Mouse (Mus musculus): Measurements from ENCODE around the gene Auts2. TPM values are rescaled to one million over a fixed set of nuclear protein-coding genes. Genes with fewer than 3 reads are reported as not detected.

Gene Auts2
- total and polyA plus RNA-seq, 3 experiments = not detected

DNA sequence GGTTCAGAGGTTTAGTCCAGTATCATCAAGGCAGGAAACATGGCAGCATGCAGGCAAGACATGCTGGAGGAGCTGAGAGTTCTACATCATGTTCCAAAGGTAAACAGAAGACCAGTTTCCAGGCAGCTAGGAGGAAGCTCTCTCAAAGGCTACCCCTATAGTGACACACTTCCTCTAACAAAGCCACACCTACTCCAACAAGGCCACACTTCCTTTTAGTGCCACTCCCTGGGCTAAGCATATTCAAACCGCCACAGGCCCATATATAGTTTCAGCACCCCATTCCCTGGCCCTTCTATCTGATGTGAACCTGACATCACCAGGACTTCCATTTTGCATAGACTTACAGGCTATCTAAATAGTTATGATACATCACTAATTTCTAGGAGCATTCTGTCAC is 863.6 kb downstream of the Auts2 start:
- H3K4me1 ChIP-seq (ENCODE audit: control insufficient read depth in 1 of 2, insufficient read depth in 2 of 2) = no peaks in the 10 kb centered on the region
- dilution Hi-C loops (cut with MboI; ENCODE audit: extremely low pct_ligation_motif_present, extremely low pct_unique_long_range_greater_than_20kb, low sequenced_read_pairs) = no loop called here
- no peaks in the 10 kb centered on the region for H3K27me3 ChIP-seq (replicated peaks)
- no peak overlapping the region for H3K4me3 ChIP-seq (replicated peaks in 1 of 3; ENCODE audit: low read depth in 2 of 3, low read length in 2 of 3, poor library complexity in 1 of 3)
- TF ChIP-seq CHD1 (IDR thresholded peaks at IDR 0.05; ENCODE audit: low read depth, low read length) (no peak), POLR2A (IDR thresholded peaks at IDR 0.05; ENCODE audit: low read depth, low read length) (no peak)
- in situ Hi-C loops (cut with MboI; ENCODE audit: low pct_ligation_motif_present, low pct_unique_long_range_greater_than_20kb, low sequenced_read_pairs) = no loop called here
- H3K9ac ChIP-seq (ENCODE audit: insufficient read depth, low read depth) = no peak overlapping the region
- H3K36me3 ChIP-seq (replicated peaks in 1 of 2; ENCODE audit: control insufficient read depth in 1 of 2, insufficient read depth in 1 of 2, low read length in 1 of 2) = no peaks in the 10 kb centered on the region
- no peak overlapping the region for H3K4me2 ChIP-seq (ENCODE audit: insufficient read depth, low read depth, poor library complexity, severe bottlenecking)
- H3K9me3 ChIP-seq (replicated peaks; ENCODE audit: low read length) = peaks cover 88% of the 10 kb centered on the region
- H3K27ac ChIP-seq (ENCODE audit: insufficient read depth, low read depth) = no peak overlapping the region
- no peak for DNase-seq (ENCODE audit: extremely low read depth)
- no peaks in the 10 kb centered on the region for H3K79me2 ChIP-seq (replicated peaks; ENCODE audit: control insufficient read depth, extremely low read depth, insufficient read depth, poor library complexity, severe bottlenecking)

DNA sequence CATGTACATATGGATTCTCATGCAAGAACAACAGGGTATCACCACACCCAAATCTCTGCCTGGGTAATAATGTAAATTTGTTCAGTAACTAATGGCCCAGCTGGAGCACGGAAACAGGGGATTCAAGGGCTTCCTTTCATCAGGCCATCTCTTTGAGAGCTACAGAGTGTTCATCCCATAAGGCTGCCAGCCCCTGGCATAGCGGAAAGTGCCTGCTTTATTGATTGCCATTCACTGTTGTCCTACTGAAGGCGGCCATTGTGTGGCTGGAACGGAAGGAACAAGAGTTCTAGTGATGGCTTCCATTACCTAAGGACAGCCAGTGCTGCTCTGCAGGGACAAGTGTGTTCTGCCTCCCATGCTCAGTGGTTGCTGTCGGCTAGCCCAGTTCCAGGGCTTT is 865.6 kb downstream of the Auts2 start:
- no peak overlapping the region for H3K27ac ChIP-seq (ENCODE audit: insufficient read depth, low read depth)
- H3K79me2 ChIP-seq (replicated peaks; ENCODE audit: control insufficient read depth, extremely low read depth, insufficient read depth, poor library complexity, severe bottlenecking) = no peaks in the 10 kb centered on the region
- TF ChIP-seq CTCF (conservative IDR thresholded peaks at IDR 0.05 in 1 of 2, IDR thresholded peaks at IDR 0.05 in 1 of 2; ENCODE audit: low read depth in 2 of 2, low read length in 2 of 2) (no peak), ZKSCAN1 (IDR thresholded peaks at IDR 0.05; ENCODE audit: borderline replicate concordance, low read depth, low read length) (no peak), E2F4 (IDR thresholded peaks at IDR 0.05; ENCODE audit: insufficient replicate concordance, low read depth, low read length) (no peak), POLR2AphosphoS2 (IDR thresholded peaks at IDR 0.05; ENCODE audit: low read depth, low read length) (no peak), BHLHE40 (IDR thresholded peaks at IDR 0.05; ENCODE audit: low read depth, low read length) (no peak), EP300 (IDR thresholded peaks at IDR 0.05; ENCODE audit: low read length) (no peak), MEF2A (IDR thresholded peaks at IDR 0.05; ENCODE audit: borderline replicate concordance, low read depth, low read length) (no peak), ZC3H11A (IDR thresholded peaks at IDR 0.05; ENCODE audit: low read depth, low read length) (no peak), HCFC1 (IDR thresholded peaks at IDR 0.05; ENCODE audit: low read depth, low read length) (no peak), RCOR1 (conservative IDR thresholded peaks at IDR 0.05; ENCODE audit: low read depth, low read length) (no peak), GABPA (IDR thresholded peaks at IDR 0.05; ENCODE audit: insufficient replicate concordance, low read depth, low read length) (no peak), MXI1 (IDR thresholded peaks at IDR 0.05; ENCODE audit: low read depth, low read length) (no peak)
- no peak overlapping the region for H3K4me2 ChIP-seq (ENCODE audit: insufficient read depth, low read depth, poor library complexity, severe bottlenecking)
- H3K27me3 ChIP-seq (replicated peaks) = no peaks in the 10 kb centered on the region
- H3K36me3 ChIP-seq (replicated peaks in 1 of 2; ENCODE audit: control insufficient read depth in 1 of 2, insufficient read depth in 1 of 2, low read length in 1 of 2) = no peaks in the 10 kb centered on the region
- H3K4me3 ChIP-seq (replicated peaks in 1 of 3; ENCODE audit: low read depth in 2 of 3, low read length in 2 of 3, poor library complexity in 1 of 3) = no peak overlapping the region
- no peak overlapping the region for H3K9ac ChIP-seq (ENCODE audit: insufficient read depth, low read depth)
- in situ Hi-C loops (cut with MboI; ENCODE audit: low pct_ligation_motif_present, low pct_unique_long_range_greater_than_20kb, low sequenced_read_pairs) (no loop called here), dilution Hi-C loops (cut with MboI; ENCODE audit: extremely low pct_ligation_motif_present, extremely low pct_unique_long_range_greater_than_20kb, low sequenced_read_pairs) (no loop called here)
- peaks cover 90% of the 10 kb centered on the region for H3K9me3 ChIP-seq (replicated peaks; ENCODE audit: low read length)
- DNase-seq (ENCODE audit: extremely low read depth) = no peak
- H3K4me1 ChIP-seq (ENCODE audit: control insufficient read depth in 1 of 2, insufficient read depth in 2 of 2) = no peaks in the 10 kb centered on the region

- no peaks in the 10 kb centered on the region for H3K27me3 ChIP-seq (replicated peaks)
- dilution Hi-C loops (cut with MboI; ENCODE audit: extremely low pct_ligation_motif_present, extremely low pct_unique_long_range_greater_than_20kb, low sequenced_read_pairs) (no loop called here), in situ Hi-C loops (cut with MboI; ENCODE audit: low pct_ligation_motif_present, low pct_unique_long_range_greater_than_20kb, low sequenced_read_pairs) (no loop called here)
- no peaks in the 10 kb centered on the region for H3K79me2 ChIP-seq (replicated peaks; ENCODE audit: control insufficient read depth, extremely low read depth, insufficient read depth, poor library complexity, severe bottlenecking)
- no peaks in the 10 kb centered on the region for H3K4me1 ChIP-seq (ENCODE audit: control insufficient read depth in 1 of 2, insufficient read depth in 2 of 2)
- TF ChIP-seq NRF1 (IDR thresholded peaks at IDR 0.05; ENCODE audit: low read depth, low read length) (no peak), CHD1 (IDR thresholded peaks at IDR 0.05; ENCODE audit: low read depth, low read length) (no peak), ETS1 (conservative IDR thresholded peaks at IDR 0.05; ENCODE audit: low read depth, low read length) (no peak), IRF4 (IDR thresholded peaks at IDR 0.05; ENCODE audit: low read depth, low read length) (no peak)
- no peak for DNase-seq (ENCODE audit: extremely low read depth)
- no peaks in the 10 kb centered on the region for H3K36me3 ChIP-seq (replicated peaks in 1 of 2; ENCODE audit: control insufficient read depth in 1 of 2, insufficient read depth in 1 of 2, low read length in 1 of 2)
- H3K4me2 ChIP-seq (ENCODE audit: insufficient read depth, low read depth, poor library complexity, severe bottlenecking) = no peak overlapping the region
- H3K4me3 ChIP-seq (replicated peaks in 1 of 3; ENCODE audit: low read depth in 2 of 3, low read length in 2 of 3, poor library complexity in 1 of 3) = no peak overlapping the region
- H3K27ac ChIP-seq (ENCODE audit: insufficient read depth, low read depth) = no peak overlapping the region
- H3K9ac ChIP-seq (ENCODE audit: insufficient read depth, low read depth) = no peak overlapping the region
- peaks cover 90% of the 10 kb centered on the region for H3K9me3 ChIP-seq (replicated peaks; ENCODE audit: low read length)
These were observed 869.4 kb downstream of the Auts2 start for GRCm38 (mm10) chr5:131673696-131674095.

All from CH12.LX (cell line).